Mouse (Mus musculus): ENCODE measurements around the gene Ifitm10. TPM values are rescaled to one million over a fixed set of nuclear protein-coding genes. Genes with fewer than 3 reads are reported as not detected.
A peak's percentile ranks its signal among the peaks of the same experiment; 100 is the strongest.

Gene Ifitm10
- polyA plus RNA-seq, 1 experiment: 14.7 TPM

DNA sequence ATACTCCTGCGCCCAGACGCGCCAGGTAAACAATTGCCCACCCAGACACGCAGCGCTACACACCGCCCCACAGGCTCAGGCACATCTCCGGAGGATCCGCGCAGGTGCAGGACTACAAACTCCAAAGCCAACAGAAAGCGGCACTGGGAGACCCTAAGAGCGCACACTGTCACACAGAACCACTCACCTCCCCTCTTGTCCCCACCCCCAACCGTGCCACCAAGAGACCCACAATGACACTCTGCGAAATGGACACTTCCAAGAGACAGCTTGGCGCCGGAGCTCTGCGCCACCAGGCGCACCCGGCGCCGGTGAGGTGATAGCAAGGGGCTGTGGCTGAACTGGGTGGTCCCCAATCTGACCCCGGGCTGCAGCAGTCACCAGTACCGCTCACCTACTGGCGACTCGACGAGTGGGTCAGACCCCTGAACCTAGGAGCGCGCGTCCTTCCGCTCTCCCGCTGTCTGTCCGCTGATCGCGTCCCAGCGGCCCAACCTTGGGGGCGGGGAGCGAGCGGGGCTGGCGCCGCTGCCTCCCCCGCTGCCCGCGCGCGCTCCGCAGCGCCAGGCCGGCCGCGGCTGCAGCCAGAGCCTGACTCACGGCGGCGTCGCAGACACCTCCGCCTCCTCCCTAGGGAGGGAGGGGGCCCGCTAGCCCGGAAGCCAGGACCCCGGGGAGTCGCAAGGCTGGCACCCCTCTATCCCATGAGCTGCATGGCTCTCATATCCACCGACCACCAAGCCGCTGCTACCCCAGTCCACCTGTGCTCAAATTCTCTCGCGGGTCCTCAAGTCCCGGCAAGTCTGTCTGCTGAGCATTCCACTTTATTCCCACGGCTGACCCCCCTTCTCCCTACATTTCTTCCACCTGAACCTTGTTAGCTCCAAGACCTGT lies 1.5 kb downstream of the Ifitm10 start:
- Histone ChIP-seq H3K27ac (ENCODE audit: insufficient read depth, low read length) (peak overlapping the region; percentile 50), H3K4me1 (ENCODE audit: control insufficient read depth, insufficient read depth, insufficient read length) (peaks cover 4% of the 10 kb centered on the region; the same call in 1 of the 2 replicates), H3K27me3 (ENCODE audit: control insufficient read depth, insufficient read depth, low read length) (peaks cover 3% of the 10 kb centered on the region; the same call in 1 of the 2 replicates), H3K4me3 (ENCODE audit: extremely low read depth, insufficient read depth, insufficient read length) (peak overlapping the region; percentile 58), H3K36me3 (ENCODE audit: control insufficient read depth, insufficient read depth, low read length) (peaks cover 14% of the 10 kb centered on the region)
- DNase-seq (ENCODE audit: low read depth in 1 of 2, low spot score in 2 of 2): no peak
- WGBS: 5% methylated on average over 63 of the region's 64 CpGs
- no peak for TF ChIP-seq CTCF (IDR thresholded peaks at IDR 0.05; ENCODE audit: extremely low read depth, insufficient read depth, insufficient read length, insufficient replicate concordance)
- TF ChIP-seq POLR2A (IDR thresholded peaks at IDR 0.05; ENCODE audit: low read depth, low read length): no peak

DNA sequence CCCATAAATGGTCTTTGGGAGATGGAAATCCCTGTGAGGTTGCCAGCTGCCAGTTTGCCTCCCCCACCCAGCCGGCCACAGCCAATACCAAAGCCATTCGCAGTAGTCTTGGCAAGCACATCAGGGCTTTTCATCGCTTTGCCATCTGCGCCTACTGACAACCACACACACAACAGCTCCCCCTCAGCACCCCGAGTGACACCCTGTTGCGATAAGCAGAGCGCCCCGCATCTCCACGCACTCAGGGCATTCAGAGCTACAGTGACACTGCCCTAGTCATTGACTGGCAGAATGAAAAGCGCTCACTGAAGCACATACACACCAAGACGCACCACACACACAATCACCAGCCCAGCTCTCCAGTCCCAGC lies 2.2 kb downstream of the Ifitm10 start:
- 46% methylated on average over 11 of the region's 11 CpGs for WGBS
- Histone ChIP-seq H3K27me3 (ENCODE audit: control insufficient read depth, insufficient read depth, low read length) (peaks cover 3% of the 10 kb centered on the region; the same call in 1 of the 2 replicates), H3K4me1 (ENCODE audit: control insufficient read depth, insufficient read depth, insufficient read length) (peaks cover 4% of the 10 kb centered on the region; the same call in 1 of the 2 replicates), H3K4me3 (ENCODE audit: extremely low read depth, insufficient read depth, insufficient read length) (peak overlapping the region; percentile 58), H3K27ac (ENCODE audit: insufficient read depth, low read length) (peak overlapping the region; percentile 50), H3K36me3 (ENCODE audit: control insufficient read depth, insufficient read depth, low read length) (peaks cover 10% of the 10 kb centered on the region)
- no peak for TF ChIP-seq POLR2A (IDR thresholded peaks at IDR 0.05; ENCODE audit: low read depth, low read length)
- DNase-seq (ENCODE audit: low read depth in 1 of 2, low spot score in 2 of 2): no peak

DNA sequence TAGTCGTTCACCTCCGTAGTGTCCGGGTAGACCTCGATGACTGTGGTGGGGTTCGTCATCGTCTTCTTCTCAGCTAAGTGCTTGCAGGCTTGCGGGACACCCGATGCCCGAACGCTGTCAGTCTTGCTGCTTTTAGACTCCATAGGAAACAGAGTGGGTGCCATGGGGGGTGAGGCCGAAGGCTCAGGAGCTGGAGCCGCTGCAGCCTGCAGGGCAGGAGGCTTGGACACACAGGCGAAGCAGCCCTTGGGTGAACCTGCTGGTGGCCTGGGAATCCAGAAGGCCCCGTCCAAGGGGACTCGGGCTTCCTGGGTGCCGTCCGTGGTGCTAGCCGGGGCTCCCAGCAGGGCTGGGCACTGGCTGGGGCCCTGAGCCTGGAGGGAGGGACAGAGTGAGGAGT lies 2.6 kb downstream of the Ifitm10 start:
- peaks cover 4% of the 10 kb centered on the region; the same call in 1 of the 2 replicates for H3K4me1 ChIP-seq (ENCODE audit: control insufficient read depth, insufficient read depth, insufficient read length)
- H3K27ac ChIP-seq (ENCODE audit: insufficient read depth, low read length): no peak overlapping the region
- peak overlapping the region; percentile 58; the same call in 1 of the 2 replicates for H3K4me3 ChIP-seq (ENCODE audit: extremely low read depth, insufficient read depth, insufficient read length)
- peaks cover 6% of the 10 kb centered on the region for H3K36me3 ChIP-seq (ENCODE audit: control insufficient read depth, insufficient read depth, low read length)
- DNase-seq (ENCODE audit: low read depth in 1 of 2, low spot score in 2 of 2): no peak
- no peak for TF ChIP-seq CTCF (IDR thresholded peaks at IDR 0.05; ENCODE audit: extremely low read depth, insufficient read depth, insufficient read length, insufficient replicate concordance)
- no peak for TF ChIP-seq POLR2A (IDR thresholded peaks at IDR 0.05; ENCODE audit: low read depth, low read length)
- WGBS: 85% methylated on average over 18 of the region's 18 CpGs
- H3K27me3 ChIP-seq (ENCODE audit: control insufficient read depth, insufficient read depth, low read length): peaks cover 3% of the 10 kb centered on the region; the same call in 1 of the 2 replicates

DNA sequence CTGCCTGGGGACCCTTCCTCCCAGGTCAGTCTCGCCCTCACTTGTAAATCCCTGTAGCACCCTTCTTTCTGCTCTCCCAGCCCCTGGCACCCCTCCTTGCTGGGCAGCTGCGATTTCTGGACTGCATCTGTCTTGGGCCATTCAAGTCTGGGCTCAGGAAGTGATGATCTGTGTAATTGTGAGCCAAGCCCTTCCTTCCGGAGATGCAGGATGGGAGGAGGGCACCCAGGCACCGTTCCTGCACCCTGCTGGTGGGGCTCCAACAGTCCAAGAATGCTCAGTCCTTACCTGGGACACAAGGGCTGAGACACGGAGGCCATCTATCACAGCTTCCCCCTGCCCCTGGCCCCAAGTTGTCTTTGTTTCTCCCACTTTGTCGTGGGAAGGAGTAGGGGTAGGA lies 3.7 kb downstream of the Ifitm10 start:
- Histone ChIP-seq H3K4me1 (ENCODE audit: control insufficient read depth, insufficient read depth, insufficient read length) (peaks cover 4% of the 10 kb centered on the region; the same call in 1 of the 2 replicates), H3K27ac (ENCODE audit: insufficient read depth, low read length) (peak overlapping the region; percentile 28; the same call in 1 of the 2 replicates), H3K27me3 (ENCODE audit: control insufficient read depth, insufficient read depth, low read length) (peaks cover 3% of the 10 kb centered on the region; the same call in 1 of the 2 replicates), H3K4me3 (ENCODE audit: extremely low read depth, insufficient read depth, insufficient read length) (no peak overlapping the region; the same call in 1 of the 2 replicates), H3K36me3 (ENCODE audit: control insufficient read depth, insufficient read depth, low read length) (no peaks in the 10 kb centered on the region)
- no peak for DNase-seq (ENCODE audit: low read depth in 1 of 2, low spot score in 2 of 2)
- 70% methylated on average over 6 of the region's 6 CpGs for WGBS
- no peak for TF ChIP-seq CTCF (IDR thresholded peaks at IDR 0.05; ENCODE audit: extremely low read depth, insufficient read depth, insufficient read length, insufficient replicate concordance)
- no peak for TF ChIP-seq POLR2A (IDR thresholded peaks at IDR 0.05; ENCODE audit: low read depth, low read length)

DNA sequence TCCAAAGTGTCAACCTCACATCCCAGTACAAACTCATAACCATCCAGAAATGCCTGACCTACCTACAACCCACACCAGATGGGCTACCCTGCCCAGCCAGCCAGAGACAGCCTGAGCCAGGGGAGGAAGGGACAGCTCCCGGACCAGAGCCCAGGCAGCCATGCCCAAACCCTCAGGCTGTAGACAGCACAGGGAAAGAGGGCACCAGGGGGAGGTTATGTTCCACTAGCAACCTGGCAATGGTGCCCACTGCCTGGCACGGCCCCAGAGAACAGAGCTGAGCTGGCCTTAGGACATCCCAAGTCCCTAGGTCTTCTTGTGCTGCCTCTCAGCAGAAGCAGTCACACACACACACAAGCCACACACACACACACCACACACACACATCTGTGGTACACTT lies 4.7 kb downstream of the Ifitm10 start:
- WGBS: 88% methylated on average over 2 of the region's 2 CpGs
- Histone ChIP-seq H3K36me3 (ENCODE audit: control insufficient read depth, insufficient read depth, low read length) (no peaks in the 10 kb centered on the region), H3K27me3 (ENCODE audit: control insufficient read depth, insufficient read depth, low read length) (peaks cover 3% of the 10 kb centered on the region; the same call in 1 of the 2 replicates), H3K4me1 (ENCODE audit: control insufficient read depth, insufficient read depth, insufficient read length) (peaks cover 4% of the 10 kb centered on the region; the same call in 1 of the 2 replicates), H3K4me3 (ENCODE audit: extremely low read depth, insufficient read depth, insufficient read length) (no peak overlapping the region), H3K27ac (ENCODE audit: insufficient read depth, low read length) (no peak overlapping the region)
- DNase-seq (ENCODE audit: low read depth in 1 of 2, low spot score in 2 of 2): no peak
- no peak for TF ChIP-seq POLR2A (IDR thresholded peaks at IDR 0.05; ENCODE audit: low read depth, low read length)
- TF ChIP-seq CTCF (IDR thresholded peaks at IDR 0.05; ENCODE audit: extremely low read depth, insufficient read depth, insufficient read length, insufficient replicate concordance): no peak

DNA sequence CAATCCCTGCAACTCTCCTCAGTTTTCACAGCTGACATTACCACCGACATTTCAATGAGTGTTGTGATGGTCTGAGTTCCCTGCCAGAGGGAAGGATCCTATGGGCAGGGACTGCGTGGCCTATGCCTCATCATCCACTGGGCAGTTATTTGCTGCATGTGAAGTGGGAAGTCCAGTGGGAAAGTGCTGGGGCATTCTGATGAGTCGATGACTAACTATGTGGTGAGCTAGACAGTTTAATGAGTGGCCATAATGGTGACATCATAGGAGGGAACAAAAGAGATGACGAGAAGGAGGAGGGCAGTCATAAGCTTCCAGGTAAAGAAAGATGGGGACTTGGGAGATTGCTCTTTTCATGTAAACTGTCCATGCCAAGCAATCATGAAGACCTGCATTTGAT lies 10.4 kb downstream of the Ifitm10 start:
- H3K4me1 ChIP-seq (ENCODE audit: control insufficient read depth, insufficient read depth, insufficient read length): no peaks in the 10 kb centered on the region
- TF ChIP-seq POLR2A (IDR thresholded peaks at IDR 0.05; ENCODE audit: low read depth, low read length) (no peak), CTCF (IDR thresholded peaks at IDR 0.05; ENCODE audit: extremely low read depth, insufficient read depth, insufficient read length, insufficient replicate concordance) (no peak)

DNA sequence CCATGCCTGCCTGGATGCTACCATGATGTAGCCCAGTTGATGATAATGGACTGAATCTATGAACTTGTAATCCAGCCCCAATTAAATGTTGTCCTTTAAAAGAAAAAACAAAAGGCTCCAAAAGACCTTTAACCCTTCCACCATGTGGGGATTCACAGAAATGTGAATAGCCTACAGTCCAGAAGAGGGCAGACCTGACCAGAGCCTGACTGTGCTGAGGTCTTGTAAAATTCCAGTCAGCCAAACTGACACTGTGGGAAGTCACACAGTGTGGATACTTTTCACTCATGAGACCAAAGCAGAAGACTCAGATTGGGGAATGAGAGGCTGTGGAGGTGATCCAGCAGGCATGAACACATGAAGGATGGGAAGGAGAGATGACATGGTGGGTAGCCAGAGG lies 12.8 kb downstream of the Ifitm10 start:
- TF ChIP-seq CTCF (IDR thresholded peaks at IDR 0.05; ENCODE audit: extremely low read depth, insufficient read depth, insufficient read length, insufficient replicate concordance) (no peak), POLR2A (IDR thresholded peaks at IDR 0.05; ENCODE audit: low read depth, low read length) (no peak)
- Histone ChIP-seq H3K27me3 (ENCODE audit: control insufficient read depth, insufficient read depth, low read length) (no peaks in the 10 kb centered on the region), H3K4me3 (ENCODE audit: extremely low read depth, insufficient read depth, insufficient read length) (no peak overlapping the region), H3K4me1 (ENCODE audit: control insufficient read depth, insufficient read depth, insufficient read length) (peaks cover 4% of the 10 kb centered on the region; the same call in 1 of the 2 replicates), H3K36me3 (ENCODE audit: control insufficient read depth, insufficient read depth, low read length) (no peaks in the 10 kb centered on the region), H3K27ac (ENCODE audit: insufficient read depth, low read length) (no peak overlapping the region)
- DNase-seq (ENCODE audit: low read depth in 1 of 2, low spot score in 2 of 2): no peak

More for the DNA sequence above, 10.4 kb downstream of the Ifitm10 start:
- H3K27me3 ChIP-seq (ENCODE audit: control insufficient read depth, insufficient read depth, low read length): no peaks in the 10 kb centered on the region
- no peaks in the 10 kb centered on the region for H3K36me3 ChIP-seq (ENCODE audit: control insufficient read depth, insufficient read depth, low read length)
- no peak for DNase-seq (ENCODE audit: low read depth in 1 of 2, low spot score in 2 of 2)
- H3K4me3 ChIP-seq (ENCODE audit: extremely low read depth, insufficient read depth, insufficient read length): no peak overlapping the region
- WGBS: 84% methylated on average over 4 of the region's 4 CpGs
- H3K27ac ChIP-seq (ENCODE audit: insufficient read depth, low read length): no peak overlapping the region

All from spleen, adult 2 months (tissue).